Mouse (Mus musculus) neural tube, embryonic 15.5 days (tissue): ENCODE data around the gene Tex48. TPM values are rescaled to one million over a fixed set of nuclear protein-coding genes. Genes with fewer than 3 reads are reported as not detected.

ENCODE experiments used
- ATAC-seq: fragments of 200-750 bp; cut with Nextera tagmentation; 2 replicates; pipeline ENCODE4 v1.8.0; 2017; ENCODE audit warnings: mild to moderate bottlenecking, moderate TSS enrichment, moderate library complexity; ENCODE audit not compliant: low FRiP score
- H3K27ac ChIP-seq: fragments of 300-500 bp; sonication (generic); replicated peaks from 2 replicates; pipeline ENCODE4 v1.5.1; 2015; ENCODE audit warnings: mild to moderate bottlenecking, inconsistent platforms
- H3K27me3 ChIP-seq: fragments of 300-500 bp; sonication (generic); replicated peaks from 2 replicates; pipeline ENCODE4 v1.6.1; 2015; ENCODE audit warnings: inconsistent platforms
- H3K36me3 ChIP-seq: fragments of 300-500 bp; sonication (generic); 2 replicates; pipeline ENCODE4 v1.6.1; 2015; ENCODE audit warnings: inconsistent platforms
- H3K4me1 ChIP-seq: fragments of 300-500 bp; sonication (generic); 2 replicates; pipeline ENCODE4 v1.6.1; 2015; ENCODE audit warnings: inconsistent platforms
- H3K4me2 ChIP-seq: fragments of 300-500 bp; sonication (generic); 2 replicates; pipeline ENCODE4 v1.6.1; 2015; ENCODE audit warnings: inconsistent platforms, mild to moderate bottlenecking, moderate library complexity
- H3K4me3 ChIP-seq: fragments of 300-500 bp; sonication (generic); replicated peaks from 2 replicates; pipeline ENCODE4 v1.5.1; 2015; ENCODE audit warnings: mild to moderate bottlenecking, inconsistent platforms
- H3K9ac ChIP-seq: fragments of 300-500 bp; sonication (generic); replicated peaks from 2 replicates; pipeline ENCODE4 v1.6.1; 2015; ENCODE audit warnings: mild to moderate bottlenecking, inconsistent platforms
- H3K9me3 ChIP-seq: fragments of 300-500 bp; sonication (generic); replicated peaks from 2 replicates; pipeline ENCODE4 v1.6.1; 2016; ENCODE audit warnings: inconsistent platforms
- WGBS: fragments of 180-500 bp; shearing (Covaris S2); methylation state at CpG from one replicate; pipeline ENCODE4 v1.1.7; 2015; ENCODE audit warnings: mixed read lengths; 5-methylcytosine and 5-hydroxymethylcytosine counted together
- polyA plus RNA-seq: library from polyadenylated mRNA; unstranded; fragments of >200 nt; fragmentation: Nextera tagmentation; extraction: Ambion mirVana; gene quantifications from 2 replicates; pipeline ENCODE4 v1.2.1, GENCODE M21; 2015

The Tex48 gene
- polyA plus RNA-seq, 1 experiment from 2014 or later, result not detected

DNA sequence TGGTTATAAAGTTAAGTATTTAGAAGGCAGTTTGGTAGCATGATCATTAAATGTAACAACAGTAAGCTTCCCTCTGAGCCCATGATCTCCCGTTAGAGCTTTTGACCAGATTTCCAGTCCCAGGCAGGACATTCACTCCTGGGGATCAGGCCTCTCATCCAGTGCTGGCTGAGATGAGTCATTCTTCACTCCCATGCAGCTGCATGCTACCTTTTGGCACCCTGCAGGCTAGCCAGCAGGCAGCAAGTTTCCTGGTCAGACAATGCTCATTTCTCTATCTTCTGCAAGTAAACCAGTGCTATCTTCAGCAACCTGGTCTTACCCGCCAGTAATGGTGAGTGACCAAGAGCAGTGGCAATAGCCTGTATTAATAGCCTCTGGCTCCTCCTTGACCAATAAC, 11.0 kb upstream of the Tex48 start:
- no peak overlapping the region for H3K4me2 ChIP-seq
- no peak for ATAC-seq
- H3K27ac ChIP-seq, result no peak overlapping the region
- 91% methylated on average over 2 of the region's 2 CpGs for WGBS
- H3K9ac ChIP-seq, result no peak overlapping the region
- no peaks in the 10 kb centered on the region for H3K9me3 ChIP-seq
- H3K36me3 ChIP-seq, result no peaks in the 10 kb centered on the region
- no peaks in the 10 kb centered on the region for H3K27me3 ChIP-seq
- H3K4me1 ChIP-seq, result no peaks in the 10 kb centered on the region
- no peak overlapping the region for H3K4me3 ChIP-seq

DNA sequence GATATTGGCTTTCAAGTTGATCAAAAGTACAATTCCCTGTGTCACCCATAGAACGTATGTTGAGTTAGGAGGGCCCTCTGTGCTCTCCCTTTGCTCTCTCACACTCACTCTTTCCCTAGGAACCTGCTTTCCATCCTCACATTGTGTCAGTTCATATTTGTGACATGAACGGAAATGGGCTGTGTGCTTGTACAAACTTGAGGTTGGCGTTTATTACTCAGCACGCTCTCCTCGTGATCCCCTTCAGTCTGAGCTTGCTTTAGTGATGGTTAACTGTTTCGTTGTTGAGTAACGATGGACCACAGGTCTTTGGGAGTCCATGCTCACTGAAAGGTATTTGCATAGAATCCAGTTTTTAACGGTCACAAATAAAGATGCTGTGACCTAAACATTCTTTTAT, 4.9 kb upstream of the Tex48 start:
- no peak for ATAC-seq

DNA sequence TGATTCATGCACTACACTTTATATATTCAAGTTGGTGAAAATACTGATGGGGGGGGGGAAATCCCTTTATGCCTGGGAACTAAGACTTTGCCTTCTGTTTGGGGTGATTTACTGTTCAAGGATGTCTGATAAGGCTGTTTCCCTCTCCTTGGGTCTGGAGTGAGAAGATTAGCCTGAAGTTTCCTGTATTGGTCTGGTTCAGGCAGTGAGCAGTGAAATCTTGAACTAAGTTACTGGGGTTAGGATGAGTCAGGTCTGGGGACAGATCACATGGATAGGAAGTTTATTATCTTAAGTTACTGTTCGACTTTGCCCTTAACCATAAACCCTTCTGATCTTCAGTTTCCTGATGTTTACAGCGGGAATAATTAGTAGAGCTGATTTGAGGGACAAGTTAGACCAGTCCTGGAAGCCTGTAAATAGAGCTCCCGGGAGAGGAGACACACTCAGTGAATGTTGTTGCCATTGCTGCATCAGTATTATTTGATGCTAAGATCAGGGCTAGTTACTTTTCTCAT, 3.4 kb upstream of the Tex48 start:
- Histone ChIP-seq H3K4me1 (no peaks in the 10 kb centered on the region), H3K36me3 (no peaks in the 10 kb centered on the region), H3K4me2 (no peak overlapping the region), H3K4me3 (no peak overlapping the region), H3K27me3 (no peaks in the 10 kb centered on the region), H3K27ac (no peak overlapping the region), H3K9me3 (no peaks in the 10 kb centered on the region), H3K9ac (no peak overlapping the region)
- WGBS, result 79% methylated on average over 3 of the region's 3 CpGs
- ATAC-seq, result no peak

More for the DNA sequence above, 4.9 kb upstream of the Tex48 start:
- H3K27ac ChIP-seq, result no peak overlapping the region
- H3K4me3 ChIP-seq, result no peak overlapping the region
- H3K9ac ChIP-seq, result no peak overlapping the region
- no peaks in the 10 kb centered on the region for H3K36me3 ChIP-seq
- H3K4me2 ChIP-seq, result no peak overlapping the region
- 87% methylated on average over 8 of the region's 8 CpGs for WGBS
- H3K4me1 ChIP-seq, result no peaks in the 10 kb centered on the region
- no peaks in the 10 kb centered on the region for H3K9me3 ChIP-seq
- H3K27me3 ChIP-seq, result no peaks in the 10 kb centered on the region

DNA sequence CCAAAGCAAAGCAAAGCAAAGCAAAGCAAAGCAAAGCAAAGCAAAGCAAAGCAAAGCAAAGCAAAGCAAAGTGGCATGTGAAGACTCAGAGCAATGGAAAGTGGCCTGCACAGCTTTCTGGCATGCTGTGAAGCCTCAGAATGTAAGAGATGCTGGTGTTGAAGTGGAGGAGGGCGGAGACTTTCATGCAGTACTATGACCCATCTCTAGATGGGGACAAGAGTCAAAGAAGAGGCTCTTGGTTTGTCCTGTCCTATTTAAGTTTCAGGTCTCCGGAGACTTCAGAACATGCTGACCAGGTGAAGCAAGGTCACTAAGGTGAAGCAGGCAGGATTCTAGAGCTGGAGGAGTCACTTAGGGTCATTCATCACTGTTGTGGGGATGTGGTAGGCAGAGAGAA, 367 bp downstream of the Tex48 start:
- Histone ChIP-seq H3K36me3 (no peaks in the 10 kb centered on the region), H3K9ac (no peak overlapping the region), H3K27ac (no peak overlapping the region), H3K9me3 (no peaks in the 10 kb centered on the region), H3K4me2 (no peak overlapping the region), H3K4me1 (no peaks in the 10 kb centered on the region), H3K4me3 (no peak overlapping the region), H3K27me3 (no peaks in the 10 kb centered on the region)
- WGBS, result 96% methylated on average over 2 of the region's 2 CpGs
- no peak for ATAC-seq

DNA sequence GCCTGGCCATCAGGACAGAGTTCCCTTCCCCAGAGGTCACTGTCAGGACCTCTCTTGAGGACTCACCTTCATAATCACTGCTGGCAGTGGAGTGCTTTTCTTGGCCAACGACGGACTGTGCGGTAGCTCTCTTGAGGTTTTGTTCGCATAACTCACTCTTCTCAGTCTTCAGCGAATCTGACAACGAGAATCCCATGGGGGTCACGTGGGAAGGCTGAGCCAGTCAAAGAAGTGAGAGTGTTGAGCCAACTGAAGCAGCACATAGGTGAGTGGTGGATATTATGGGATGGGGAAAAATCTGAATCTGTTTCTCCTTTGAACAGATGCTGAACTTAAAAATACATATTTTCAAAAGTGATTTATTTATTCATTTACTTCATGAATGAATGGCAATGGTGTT, 13.8 kb downstream of the Tex48 start:
- Histone ChIP-seq H3K4me2 (no peak overlapping the region), H3K36me3 (no peaks in the 10 kb centered on the region), H3K9me3 (no peaks in the 10 kb centered on the region), H3K9ac (no peak overlapping the region), H3K27ac (no peak overlapping the region), H3K27me3 (no peaks in the 10 kb centered on the region), H3K4me3 (no peak overlapping the region), H3K4me1 (no peaks in the 10 kb centered on the region)
- no peak for ATAC-seq
- WGBS, result 81% methylated on average over 7 of the region's 7 CpGs

DNA sequence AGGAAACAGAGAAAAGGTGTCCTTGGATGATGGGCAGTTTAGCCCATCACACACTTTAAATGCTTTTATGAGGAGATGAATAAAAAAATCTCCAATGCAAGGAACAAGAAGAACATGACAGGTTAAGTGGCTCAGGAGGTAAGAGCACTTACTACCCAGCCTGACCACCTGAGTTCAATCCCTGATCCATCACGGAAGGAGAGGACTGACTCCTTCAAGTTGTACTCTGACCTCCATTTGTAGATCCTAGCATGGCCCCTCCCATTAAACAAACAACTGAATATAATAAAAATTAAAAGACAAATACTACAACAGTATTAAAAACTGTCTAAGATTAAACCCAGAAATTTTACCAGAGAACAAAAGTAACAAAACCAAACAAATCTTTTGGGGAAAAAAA, 16.3 kb downstream of the Tex48 start:
- Histone ChIP-seq H3K4me3 (no peak overlapping the region), H3K27ac (no peak overlapping the region)
- WGBS, result 82% methylated on average over 1 of the region's 1 CpGs

DNA sequence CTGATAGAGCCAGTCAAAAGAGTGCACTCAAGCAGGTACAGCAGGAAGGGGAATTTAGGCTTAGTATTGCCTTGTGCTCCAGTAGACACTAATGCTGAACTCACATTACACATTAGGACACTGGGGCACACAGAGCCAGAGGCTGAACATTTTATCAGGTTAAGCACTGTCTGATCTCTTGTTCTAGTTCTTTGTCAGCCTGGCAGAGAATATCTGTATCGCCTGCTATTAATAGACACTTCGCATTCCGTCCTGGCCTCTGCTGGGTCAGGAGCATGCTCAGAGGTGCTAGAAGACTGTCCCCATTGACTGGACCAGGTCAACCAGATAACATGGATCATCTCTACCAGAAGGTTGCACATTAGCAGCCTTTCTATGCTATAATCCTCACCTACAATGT, 16.7 kb downstream of the Tex48 start:
- 94% methylated on average over 3 of the region's 3 CpGs for WGBS
- H3K4me1 ChIP-seq, result no peaks in the 10 kb centered on the region
- H3K36me3 ChIP-seq, result no peaks in the 10 kb centered on the region
- H3K9me3 ChIP-seq, result no peaks in the 10 kb centered on the region
- H3K4me3 ChIP-seq, result no peak overlapping the region
- no peak overlapping the region for H3K9ac ChIP-seq
- H3K27ac ChIP-seq, result no peak overlapping the region
- H3K27me3 ChIP-seq, result no peaks in the 10 kb centered on the region
- H3K4me2 ChIP-seq, result no peak overlapping the region
- no peak for ATAC-seq

More for the DNA sequence above, 16.3 kb downstream of the Tex48 start:
- no peak overlapping the region for H3K4me2 ChIP-seq
- no peaks in the 10 kb centered on the region for H3K9me3 ChIP-seq
- ATAC-seq, result no peak
- no peaks in the 10 kb centered on the region for H3K36me3 ChIP-seq
- no peaks in the 10 kb centered on the region for H3K27me3 ChIP-seq
- H3K4me1 ChIP-seq, result no peaks in the 10 kb centered on the region
- no peak overlapping the region for H3K9ac ChIP-seq

DNA sequence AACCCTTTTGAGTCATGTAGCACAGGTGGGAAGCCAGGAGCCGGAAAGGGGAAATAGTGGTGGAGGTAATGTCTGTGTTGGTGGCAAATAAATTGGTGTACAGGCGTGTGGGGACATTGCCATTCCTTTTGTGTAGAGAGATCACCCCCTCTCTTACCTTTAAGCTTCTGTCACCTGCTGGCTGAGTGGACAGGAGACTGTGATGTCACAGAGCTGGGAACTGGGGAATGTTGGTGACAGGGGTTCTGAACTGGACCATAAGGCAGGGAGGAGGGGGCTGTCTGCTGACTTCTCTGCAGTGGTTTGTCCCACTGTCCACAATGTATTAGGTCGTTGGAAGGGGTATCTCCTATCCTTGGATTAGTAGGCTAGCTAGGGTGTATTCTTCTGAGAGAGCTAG, 17.3 kb downstream of the Tex48 start, which contains the start of gene Gm11213:
Gene Gm11213, minus strand, starts transcription at position 317 of the 400 bp plus-strand sequence.
- H3K27me3 ChIP-seq, result no peaks in the 10 kb centered on the region
- H3K4me2 ChIP-seq, result no peak within 1 kb of the TSS
- H3K36me3 ChIP-seq, result no peaks in the 10 kb centered on the region
- 70% methylated on average over 3 of the region's 3 CpGs for WGBS
- no peak within 1 kb of the TSS for H3K9ac ChIP-seq
- ATAC-seq, result no peak
- H3K9me3 ChIP-seq, result no peaks in the 10 kb centered on the region
- no peaks in the 10 kb centered on the region for H3K4me1 ChIP-seq
- H3K27ac ChIP-seq, result no peak within 1 kb of the TSS
- H3K4me3 ChIP-seq, result no peak within 1 kb of the TSS

DNA sequence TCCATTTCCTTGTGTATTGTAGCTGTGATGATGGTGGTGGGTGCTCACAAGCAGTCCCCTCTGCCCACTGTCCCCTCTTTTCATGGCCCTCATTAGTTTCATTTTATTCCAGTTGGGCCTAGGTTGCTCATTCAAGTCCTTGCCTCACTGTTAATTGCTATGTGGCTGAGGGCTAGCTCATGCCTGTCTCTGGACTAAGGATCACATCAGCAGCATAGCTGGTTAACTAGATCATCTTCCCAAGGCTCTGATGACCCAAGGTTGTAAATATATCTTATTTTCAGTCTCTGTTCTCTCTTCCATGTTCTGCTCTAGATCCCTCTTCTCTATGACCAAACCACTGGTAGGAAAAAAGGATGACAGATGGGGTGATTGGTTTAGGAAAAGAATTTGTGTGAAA, 21.0 kb downstream of the Tex48 start:
- H3K27ac ChIP-seq, result no peak overlapping the region

DNA sequence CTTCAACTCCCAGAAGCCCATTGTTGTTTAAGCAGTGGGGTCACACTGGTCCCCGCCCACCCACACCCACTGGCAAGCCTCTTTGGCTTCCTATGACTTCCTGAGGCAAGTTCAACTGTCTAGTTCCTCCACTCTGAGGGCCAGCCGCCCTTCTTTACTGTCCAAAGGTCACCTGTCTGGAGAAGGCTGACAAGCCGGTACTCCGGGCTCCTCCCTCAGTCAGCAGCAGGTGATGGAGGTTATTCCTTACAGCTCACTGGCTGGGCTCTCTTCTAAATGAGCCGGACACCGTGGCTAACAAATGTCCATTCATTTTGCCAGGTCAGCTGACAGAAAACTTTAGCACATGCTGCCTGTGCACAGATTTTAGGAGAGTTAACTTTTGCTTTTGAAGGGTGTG, 21.4 kb downstream of the Tex48 start:
- H3K9me3 ChIP-seq, result no peaks in the 10 kb centered on the region
- no peak overlapping the region for H3K9ac ChIP-seq
- no peak for ATAC-seq
- H3K36me3 ChIP-seq, result no peaks in the 10 kb centered on the region
- H3K4me3 ChIP-seq, result no peak overlapping the region
- H3K27me3 ChIP-seq, result no peaks in the 10 kb centered on the region
- no peak overlapping the region for H3K4me2 ChIP-seq
- 79% methylated on average over 6 of the region's 6 CpGs for WGBS
- no peaks in the 10 kb centered on the region for H3K4me1 ChIP-seq
- no peak overlapping the region for H3K27ac ChIP-seq

More for the DNA sequence above, 21.0 kb downstream of the Tex48 start:
- H3K9me3 ChIP-seq, result no peaks in the 10 kb centered on the region
- H3K9ac ChIP-seq, result no peak overlapping the region
- no peak overlapping the region for H3K4me2 ChIP-seq
- H3K4me1 ChIP-seq, result no peaks in the 10 kb centered on the region
- no peaks in the 10 kb centered on the region for H3K27me3 ChIP-seq
- no peaks in the 10 kb centered on the region for H3K36me3 ChIP-seq
- no peak for ATAC-seq
- H3K4me3 ChIP-seq, result no peak overlapping the region

DNA sequence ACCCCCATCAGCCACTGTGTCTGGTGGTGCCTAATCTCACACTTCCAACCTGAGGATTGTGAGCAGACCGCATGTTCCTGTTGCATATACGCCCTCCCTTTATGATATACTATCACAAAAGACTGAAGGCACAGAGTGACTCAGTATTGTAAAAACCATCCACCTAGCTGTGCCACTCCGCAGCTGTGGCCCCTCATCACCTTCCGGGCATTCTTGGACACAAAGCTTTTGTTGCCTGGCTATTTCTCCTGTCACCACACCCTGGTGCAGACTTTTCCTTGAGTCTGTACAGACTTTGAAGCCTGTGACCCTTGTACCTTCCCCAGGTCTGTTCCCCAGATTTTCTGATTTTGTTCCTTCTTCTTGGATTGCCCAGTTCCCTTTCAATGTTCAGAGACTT, 26.2 kb downstream of the Tex48 start:
- Histone ChIP-seq H3K4me2 (no peak overlapping the region), H3K4me3 (no peak overlapping the region), H3K9ac (no peak overlapping the region), H3K27me3 (no peaks in the 10 kb centered on the region), H3K4me1 (no peaks in the 10 kb centered on the region), H3K27ac (no peak overlapping the region), H3K36me3 (no peaks in the 10 kb centered on the region), H3K9me3 (no peaks in the 10 kb centered on the region)
- ATAC-seq, result no peak
- WGBS, result 95% methylated on average over 4 of the region's 4 CpGs

DNA sequence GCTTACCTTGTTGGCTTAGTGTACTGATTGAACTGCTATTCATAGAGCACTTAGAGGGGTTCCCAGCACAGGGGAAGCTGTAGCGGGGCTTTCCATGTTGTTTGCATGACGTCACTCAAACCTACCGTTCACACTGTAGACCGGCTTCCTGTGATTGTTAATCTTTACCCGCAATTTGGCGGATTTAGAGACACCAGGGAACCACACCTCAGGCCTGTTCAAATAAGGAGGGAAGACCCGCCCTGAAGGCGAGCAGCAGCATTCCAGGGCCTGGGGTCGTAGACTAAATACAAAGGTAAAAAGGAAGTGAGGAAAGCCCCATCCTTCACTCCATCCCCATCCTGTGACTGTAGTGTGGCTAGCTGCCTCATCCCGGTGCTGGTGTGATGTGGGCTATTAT, 27.0 kb downstream of the Tex48 start:
- H3K9me3 ChIP-seq, result no peaks in the 10 kb centered on the region

More for the DNA sequence above, 27.0 kb downstream of the Tex48 start:
- no peaks in the 10 kb centered on the region for H3K27me3 ChIP-seq
- H3K4me3 ChIP-seq, result no peak overlapping the region
- WGBS, result 84% methylated on average over 10 of the region's 10 CpGs
- no peak for ATAC-seq
- no peaks in the 10 kb centered on the region for H3K36me3 ChIP-seq
- H3K4me1 ChIP-seq, result no peaks in the 10 kb centered on the region
- no peak overlapping the region for H3K4me2 ChIP-seq
- no peak overlapping the region for H3K27ac ChIP-seq
- no peak overlapping the region for H3K9ac ChIP-seq
